Mouse (Mus musculus): ENCODE results near the gene Olfr584. TPM values are rescaled to one million over a fixed set of nuclear protein-coding genes. Genes with fewer than 3 reads are reported as not detected.

Olfr584 gene
- not detected for polyA plus RNA-seq (2014; fragmentation: Illumina TruSeq; extraction: RNeasy Lipid Tissue Mini Kit (QIAGEN cat#74804); ENCODE audit: low read depth, low replicate concordance)

DNA sequence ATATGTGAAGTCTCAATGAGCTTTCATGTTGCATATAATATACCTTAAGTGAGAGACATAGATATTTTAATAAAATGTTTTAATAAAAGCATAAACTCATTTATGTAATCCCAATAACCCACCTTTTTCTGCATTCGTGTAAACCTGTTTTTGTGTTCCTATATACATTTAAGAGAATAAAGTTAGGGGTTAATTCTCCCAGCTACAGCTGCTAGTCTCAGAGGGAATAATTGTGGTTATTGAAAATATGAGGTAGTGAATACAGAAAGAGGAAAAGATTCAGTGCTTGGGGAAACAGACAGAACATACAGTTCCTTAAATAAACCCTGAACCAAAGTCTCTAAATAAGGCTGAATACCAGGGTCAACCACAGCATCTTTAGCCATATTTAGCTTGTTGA, at the start of gene Olfr584:
Gene Olfr584, plus strand, starts transcription at position 301 of the 400 bp plus-strand sequence.

DNA sequence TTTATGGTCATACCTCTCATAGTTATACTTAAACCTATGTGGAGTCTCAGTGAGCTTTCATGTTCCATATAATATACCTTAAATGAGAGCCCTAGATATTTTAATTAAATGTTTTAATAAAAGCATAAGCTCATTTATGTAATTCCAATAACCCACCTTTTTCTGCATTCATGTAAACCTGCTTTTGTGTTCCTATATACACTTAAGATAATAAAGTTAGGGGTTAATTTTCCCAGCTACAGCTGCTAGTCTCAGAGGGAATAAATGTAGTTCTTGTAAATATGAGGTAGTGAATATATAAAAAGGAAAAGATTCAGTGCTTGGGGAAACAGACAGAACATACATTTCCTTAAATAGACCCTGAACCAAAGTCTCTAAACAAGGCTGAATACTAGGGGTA, 44.0 kb upstream of the Olfr584 start, which contains the start of gene Olfr582:
Gene Olfr582, plus strand, starts transcription at position 301 of the 400 bp plus-strand sequence.

DNA sequence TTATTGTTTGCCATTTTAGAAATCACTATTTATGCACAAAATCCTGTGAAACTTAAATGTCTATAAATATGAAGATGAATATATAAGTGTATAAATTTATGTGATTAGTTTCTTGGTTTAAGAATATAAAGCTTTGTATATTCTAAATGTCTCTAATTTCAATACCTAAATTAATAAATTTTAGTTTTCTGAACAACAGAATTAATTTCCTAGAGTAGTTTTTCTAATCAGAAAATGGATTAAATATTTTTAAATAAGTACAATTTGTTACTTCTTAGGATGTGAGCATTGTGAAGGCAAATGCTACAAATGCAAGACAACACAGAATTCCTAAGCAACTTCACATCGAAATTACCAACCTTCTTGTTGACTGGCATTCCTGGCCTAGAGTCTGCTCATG, 30.7 kb upstream of the Olfr584 start, which contains the start of gene Olfr583:
Gene Olfr583, plus strand, starts transcription at position 301 of the 400 bp plus-strand sequence.

GRCm38 (mm10) chr7:103097420-103097819, 15.7 kb downstream of the Olfr584 start, which contains the start of gene Olfr585:
Gene Olfr585, plus strand, starts transcription at chr7:103097720.

GRCm38 (mm10) chr7:103125538-103125937, 43.9 kb downstream of the Olfr584 start, which contains the start of gene Olfr586:
Gene Olfr586, minus strand, starts transcription at chr7:103125638.

Other genes starting within 250 kb of the Olfr584 start
- not detected for gene Olfr566, start 223.1 kb upstream of the Olfr584 start, polyA plus RNA-seq (2014; fragmentation: Illumina TruSeq; extraction: RNeasy Lipid Tissue Mini Kit (QIAGEN cat#74804); ENCODE audit: low read depth, low replicate concordance)
- gene Olfr568, start 204.8 kb upstream of the Olfr584 start, polyA plus RNA-seq (2014; fragmentation: Illumina TruSeq; extraction: RNeasy Lipid Tissue Mini Kit (QIAGEN cat#74804); ENCODE audit: low read depth, low replicate concordance) = not detected
- not detected for gene Olfr569, start 191.0 kb upstream of the Olfr584 start, polyA plus RNA-seq (2014; fragmentation: Illumina TruSeq; extraction: RNeasy Lipid Tissue Mini Kit (QIAGEN cat#74804); ENCODE audit: low read depth, low replicate concordance)
- not detected for gene Olfr570, start 187.3 kb upstream of the Olfr584 start, polyA plus RNA-seq (2014; fragmentation: Illumina TruSeq; extraction: RNeasy Lipid Tissue Mini Kit (QIAGEN cat#74804); ENCODE audit: low read depth, low replicate concordance)
- not detected for gene Olfr571, start 164.3 kb upstream of the Olfr584 start, polyA plus RNA-seq (2014; fragmentation: Illumina TruSeq; extraction: RNeasy Lipid Tissue Mini Kit (QIAGEN cat#74804); ENCODE audit: low read depth, low replicate concordance)
- not detected for gene Olfr572, start 157.5 kb upstream of the Olfr584 start, polyA plus RNA-seq (2014; fragmentation: Illumina TruSeq; extraction: RNeasy Lipid Tissue Mini Kit (QIAGEN cat#74804); ENCODE audit: low read depth, low replicate concordance)
- not detected for gene Olfr573-ps1, start 139.3 kb upstream of the Olfr584 start, polyA plus RNA-seq (2014; fragmentation: Illumina TruSeq; extraction: RNeasy Lipid Tissue Mini Kit (QIAGEN cat#74804); ENCODE audit: low read depth, low replicate concordance)
- not detected for gene Olfr574, start 133.4 kb upstream of the Olfr584 start, polyA plus RNA-seq (2014; fragmentation: Illumina TruSeq; extraction: RNeasy Lipid Tissue Mini Kit (QIAGEN cat#74804); ENCODE audit: low read depth, low replicate concordance)
- not detected for gene Olfr575, start 123.1 kb upstream of the Olfr584 start, polyA plus RNA-seq (2014; fragmentation: Illumina TruSeq; extraction: RNeasy Lipid Tissue Mini Kit (QIAGEN cat#74804); ENCODE audit: low read depth, low replicate concordance)
- gene Olfr576, start 119.2 kb upstream of the Olfr584 start, polyA plus RNA-seq (2014; fragmentation: Illumina TruSeq; extraction: RNeasy Lipid Tissue Mini Kit (QIAGEN cat#74804); ENCODE audit: low read depth, low replicate concordance) = not detected
- gene Olfr577, start 105.9 kb upstream of the Olfr584 start, polyA plus RNA-seq (2014; fragmentation: Illumina TruSeq; extraction: RNeasy Lipid Tissue Mini Kit (QIAGEN cat#74804); ENCODE audit: low read depth, low replicate concordance) = not detected
- gene Olfr578, start 92.6 kb upstream of the Olfr584 start, polyA plus RNA-seq (2014; fragmentation: Illumina TruSeq; extraction: RNeasy Lipid Tissue Mini Kit (QIAGEN cat#74804); ENCODE audit: low read depth, low replicate concordance) = not detected
- not detected for gene Olfr582, start 43.9 kb upstream of the Olfr584 start, polyA plus RNA-seq (2014; fragmentation: Illumina TruSeq; extraction: RNeasy Lipid Tissue Mini Kit (QIAGEN cat#74804); ENCODE audit: low read depth, low replicate concordance)
- not detected for gene Olfr583, start 30.6 kb upstream of the Olfr584 start, polyA plus RNA-seq (2014; fragmentation: Illumina TruSeq; extraction: RNeasy Lipid Tissue Mini Kit (QIAGEN cat#74804); ENCODE audit: low read depth, low replicate concordance)
- not detected for gene Olfr585, start 15.8 kb downstream of the Olfr584 start, polyA plus RNA-seq (2014; fragmentation: Illumina TruSeq; extraction: RNeasy Lipid Tissue Mini Kit (QIAGEN cat#74804); ENCODE audit: low read depth, low replicate concordance)
- not detected for gene Olfr586, start 43.8 kb downstream of the Olfr584 start, polyA plus RNA-seq (2014; fragmentation: Illumina TruSeq; extraction: RNeasy Lipid Tissue Mini Kit (QIAGEN cat#74804); ENCODE audit: low read depth, low replicate concordance)
- gene Olfr588-ps1, start 59.0 kb downstream of the Olfr584 start, polyA plus RNA-seq (2014; fragmentation: Illumina TruSeq; extraction: RNeasy Lipid Tissue Mini Kit (QIAGEN cat#74804); ENCODE audit: low read depth, low replicate concordance) = not detected
- not detected for gene Olfr589, start 74.5 kb downstream of the Olfr584 start, polyA plus RNA-seq (2014; fragmentation: Illumina TruSeq; extraction: RNeasy Lipid Tissue Mini Kit (QIAGEN cat#74804); ENCODE audit: low read depth, low replicate concordance)
- gene Olfr591, start 96.5 kb downstream of the Olfr584 start, polyA plus RNA-seq (2014; fragmentation: Illumina TruSeq; extraction: RNeasy Lipid Tissue Mini Kit (QIAGEN cat#74804); ENCODE audit: low read depth, low replicate concordance) = not detected
- not detected for gene Olfr592, start 102.9 kb downstream of the Olfr584 start, polyA plus RNA-seq (2014; fragmentation: Illumina TruSeq; extraction: RNeasy Lipid Tissue Mini Kit (QIAGEN cat#74804); ENCODE audit: low read depth, low replicate concordance)
- not detected for gene Olfr593, start 130.0 kb downstream of the Olfr584 start, polyA plus RNA-seq (2014; fragmentation: Illumina TruSeq; extraction: RNeasy Lipid Tissue Mini Kit (QIAGEN cat#74804); ENCODE audit: low read depth, low replicate concordance)
- gene Olfr594, start 135.1 kb downstream of the Olfr584 start, polyA plus RNA-seq (2014; fragmentation: Illumina TruSeq; extraction: RNeasy Lipid Tissue Mini Kit (QIAGEN cat#74804); ENCODE audit: low read depth, low replicate concordance) = not detected
- gene Usp17ld, start 170.6 kb downstream of the Olfr584 start, polyA plus RNA-seq (2014; fragmentation: Illumina TruSeq; extraction: RNeasy Lipid Tissue Mini Kit (QIAGEN cat#74804); ENCODE audit: low read depth, low replicate concordance) = not detected
- gene Olfr596, start 223.8 kb downstream of the Olfr584 start, polyA plus RNA-seq (2014; fragmentation: Illumina TruSeq; extraction: RNeasy Lipid Tissue Mini Kit (QIAGEN cat#74804); ENCODE audit: low read depth, low replicate concordance) = not detected
- gene Olfr597, start 234.4 kb downstream of the Olfr584 start, polyA plus RNA-seq (2014; fragmentation: Illumina TruSeq; extraction: RNeasy Lipid Tissue Mini Kit (QIAGEN cat#74804); ENCODE audit: low read depth, low replicate concordance) = not detected
- gene Olfr598, start 241.7 kb downstream of the Olfr584 start, polyA plus RNA-seq (2014; fragmentation: Illumina TruSeq; extraction: RNeasy Lipid Tissue Mini Kit (QIAGEN cat#74804); ENCODE audit: low read depth, low replicate concordance) = not detected